ENCODE assay signal across 29 mouse cellular contexts in genomic region chr19:53400332-53401110, GRCm38 (mm10). TPM values are rescaled to one million over a fixed set of nuclear protein-coding genes. Genes with fewer than 3 reads are reported as not detected.
DNase-seq lines count a peak whose midpoint lies in the region; ATAC-seq and TF ChIP-seq lines count a peak whose summit lies in the region.
"Had no signal": no experiment of that assay in that cellular context is flagged by ENCODE, and none has a peak within 500 bp of the region (broad histone marks: within the 10 kb centered on the region; RNA-seq: fewer than 3 reads in every experiment).

No protein-coding gene starts in this region.

- TF ChIP-seq CTCF in gastrocnemius, adult 2 months (IDR thresholded peaks at IDR 0.05), result 0 out of 2 replicates have a peak, but pooled peaks have one; percentile 5
- TF ChIP-seq CTCF in left cerebral cortex, adult 2 months (IDR thresholded peaks at IDR 0.05), result peak; percentile 26
- 0 out of 2 replicates have a peak, but pooled peaks have one; percentile 2 for TF ChIP-seq CTCF in E14TG2a.4 (conservative IDR thresholded peaks at IDR 0.05; ENCODE audit: low read length)

- WGBS in kidney, embryonic 16.5 days, result 77% methylated on average over 16 of the region's 16 CpGs

- H3K27ac ChIP-seq in gastrocnemius, adult 2 months, result no peak overlapping the region
- no peak overlapping the region for H3K27ac ChIP-seq in left cerebral cortex, adult 2 months
- H3K27ac ChIP-seq in kidney, embryonic 16.5 days (ENCODE audit: low read length), result no peak overlapping the region
- H3K27ac ChIP-seq: embryonic facial prominence, embryonic 15.5 days; forebrain, embryonic 10.5 days; hindbrain, embryonic 13.5 days; limb, embryonic 13.5 days; liver, embryonic 14.5 days; midbrain, embryonic 15.5 days had no signal

- peaks cover 8% of the 10 kb centered on the region for H3K36me3 ChIP-seq in E14TG2a.4 (ENCODE audit: insufficient read depth, low read length)
- no peaks in the 10 kb centered on the region for H3K36me3 ChIP-seq in kidney, embryonic 16.5 days (ENCODE audit: insufficient read depth, low read length)
- H3K36me3 ChIP-seq: embryonic facial prominence, embryonic 15.5 days; forebrain, embryonic 10.5 days; hindbrain, embryonic 13.5 days; limb, embryonic 13.5 days; midbrain, embryonic 15.5 days had no signal

- H3K9me3 ChIP-seq in E14TG2a.4 (ENCODE audit: low read length), result no peaks in the 10 kb centered on the region
- no peaks in the 10 kb centered on the region for H3K9me3 ChIP-seq in kidney, embryonic 16.5 days (ENCODE audit: low read length)
- H3K9me3 ChIP-seq: embryonic facial prominence, embryonic 15.5 days; limb, embryonic 13.5 days; midbrain, embryonic 15.5 days had no signal

- H3K4me2 ChIP-seq in kidney, embryonic 16.5 days (replicated peaks; ENCODE audit: low read depth, low read length), result no peak overlapping the region
- H3K4me2 ChIP-seq: embryonic facial prominence, embryonic 15.5 days; hindbrain, embryonic 13.5 days; limb, embryonic 13.5 days; midbrain, embryonic 15.5 days had no signal

- no peak for DNase-seq in gastrocnemius, adult 2 months
- DNase-seq in gastrocnemius, postnatal 14 days, result no peak
- no peak for DNase-seq in left cerebral cortex, adult 2 months (ENCODE audit: extremely low spot score in 1 of 2, low spot score in 2 of 2)
- no peak for DNase-seq in left cerebral cortex, postnatal 25 days (ENCODE audit: low spot score in 2 of 2)
- DNase-seq in cerebellum, postnatal 10 days, result peak; percentile 71 to 73
- DNase-seq: adrenal gland, postnatal 14 days; kidney, adult 8-10 months; kidney, postnatal 4 days; lung, postnatal 14 days; right cerebral cortex, postnatal 14 days; spleen, adult 18-20 months; thymus, adult 18-20 months had no signal

- no peak for ATAC-seq in kidney, embryonic 16.5 days (ENCODE audit: low FRiP score, low TSS enrichment)
- ATAC-seq: inflammation-experienced regulatory T-cells, adult 6 months; midbrain, embryonic 15.5 days had no signal

- no peak overlapping the region for H3K9ac ChIP-seq in kidney, embryonic 16.5 days (replicated peaks; ENCODE audit: low read length)
- H3K9ac ChIP-seq: embryonic facial prominence, embryonic 15.5 days; hindbrain, embryonic 13.5 days; limb, embryonic 13.5 days; liver, embryonic 14.5 days; midbrain, embryonic 15.5 days had no signal

- H3K4me3 ChIP-seq in gastrocnemius, adult 2 months, result no peak overlapping the region
- no peak overlapping the region for H3K4me3 ChIP-seq in left cerebral cortex, adult 2 months
- no peak overlapping the region for H3K4me3 ChIP-seq in E14TG2a.4 (replicated peaks; ENCODE audit: low read length)
- H3K4me3 ChIP-seq in kidney, embryonic 16.5 days (ENCODE audit: low read length), result no peak overlapping the region
- H3K4me3 ChIP-seq: embryonic facial prominence, embryonic 15.5 days; forebrain, embryonic 10.5 days; hindbrain, embryonic 13.5 days; limb, embryonic 13.5 days; midbrain, embryonic 15.5 days had no signal

- intact Hi-C loops in gastrocnemius, adult 2 months (cut with DNase I), result no loop called here
- intact Hi-C loops in gastrocnemius, postnatal 14 days (cut with DNase I; ENCODE audit: low total_unique reads), result no loop called here
- intact Hi-C loops in left cerebral cortex, adult 2 months (cut with DNase I), result no loop called here
- intact Hi-C loops in left cerebral cortex, postnatal 25 days (cut with DNase I), result no loop called here

- peaks cover 35% of the 10 kb centered on the region for H3K4me1 ChIP-seq in E14TG2a.4 (replicated peaks; ENCODE audit: low read depth, low read length)
- no peaks in the 10 kb centered on the region for H3K4me1 ChIP-seq in kidney, embryonic 16.5 days (ENCODE audit: insufficient read depth, low read length)
- H3K4me1 ChIP-seq: embryonic facial prominence, embryonic 15.5 days; limb, embryonic 13.5 days; midbrain, embryonic 15.5 days had no signal

- H3K27me3 ChIP-seq in E14TG2a.4 (ENCODE audit: insufficient read depth, low read length), result no peaks in the 10 kb centered on the region
- no peaks in the 10 kb centered on the region for H3K27me3 ChIP-seq in kidney, embryonic 16.5 days (ENCODE audit: insufficient read depth, low read length)
- H3K27me3 ChIP-seq: embryonic facial prominence, embryonic 15.5 days; hindbrain, embryonic 13.5 days; limb, embryonic 13.5 days; midbrain, embryonic 15.5 days had no signal

RNA-seq across cellular contexts. Expression of gene Smndc1, which starts 10.1 kb away (rescaled TPM):
- 10 to 100 TPM; 28.1 to 30.7 TPM for total RNA-seq in gastrocnemius, adult 2 months (2021)
- total RNA-seq in gastrocnemius, postnatal 14 days (2021), result 10 to 100 TPM; 24.3 to 26.6 TPM
- 10 to 100 TPM; 35.1 to 35.8 TPM for total RNA-seq in left cerebral cortex, adult 2 months (2021)
- total RNA-seq in left cerebral cortex, postnatal 25 days (2021), result 10 to 100 TPM; 36.6 to 37.6 TPM
- polyA plus RNA-seq in kidney, embryonic 16.5 days (2015; fragmentation: Nextera tagmentation; extraction: Ambion mirVana), result 39.1 and 40.1 TPM in 2 replicates

RNA-seq across cellular contexts. Expression of gene Gm10197, which starts 29.0 kb away (rescaled TPM):
- not detected for total RNA-seq in gastrocnemius, adult 2 months (2021)
- not detected for total RNA-seq in gastrocnemius, postnatal 14 days (2021)
- total RNA-seq in left cerebral cortex, adult 2 months (2021), result not detected
- total RNA-seq in left cerebral cortex, postnatal 25 days (2021), result not detected
- polyA plus RNA-seq in kidney, embryonic 16.5 days (2015; fragmentation: Nextera tagmentation; extraction: Ambion mirVana), result not detected in 2 replicates
- total RNA-seq: adrenal gland, postnatal 14 days; gastrocnemius, adult 18-20 months; granulocyte monocyte progenitor cell, adult 5-6 weeks; layer of hippocampus, postnatal 14 days; left cerebral cortex, postnatal 10 days; megakaryocyte-erythroid progenitor cell, adult 5-6 weeks; neutrophil, adult 5-6 weeks had no signal
- polyA plus RNA-seq: brain, embryonic 14.5 days; C2C12; embryonic facial prominence, embryonic 15.5 days; forebrain, embryonic 10.5 days; hindbrain, embryonic 13.5 days; inflammation-experienced regulatory T-cells, adult 6 months; limb, embryonic 13.5 days; liver, embryonic 14.5 days; midbrain, embryonic 15.5 days had no signal

Comparison
In these comparisons a context has a peak if more than half of its experiments do, and no peak if none do; other contexts are left out.
1. DNase-seq: peak in cerebellum, postnatal 10 days (2 of 2); none in gastrocnemius, adult 2 months (single experiment), gastrocnemius, postnatal 14 days (single experiment), left cerebral cortex, adult 2 months (0 of 2) and left cerebral cortex, postnatal 25 days (0 of 2).
2. Peak in every context shown above with its lines, with median percentiles within 50 percentile points of each other: CTCF ChIP-seq.